Mouse (Mus musculus): ENCODE results near the gene Hs1bp3.

The Hs1bp3 gene

GRCm38 (mm10) chr12:8365905-8366576 is 52.8 kb downstream of the Hs1bp3 start:
- no peak for DNase-seq

GRCm38 (mm10) chr12:8366688-8367087 is 53.5 kb downstream of the Hs1bp3 start:
- DNase-seq = no peak

- DNase-seq = no peak
Measured at GRCm38 (mm10) chr12:8371746-8372510, 58.7 kb downstream of the Hs1bp3 start.

- DNase-seq = no peak
Measured at GRCm38 (mm10) chr12:8372511-8373180, 59.4 kb downstream of the Hs1bp3 start.

- no peak for DNase-seq
Measured at GRCm38 (mm10) chr12:8373741-8374140, 60.5 kb downstream of the Hs1bp3 start.

- DNase-seq = no peak
Measured at GRCm38 (mm10) chr12:8377169-8377568, 63.9 kb downstream of the Hs1bp3 start.

- no peak for DNase-seq
Measured at GRCm38 (mm10) chr12:8377955-8378620, 64.9 kb downstream of the Hs1bp3 start.

GRCm38 (mm10) chr12:8379795-8380521 is 66.7 kb downstream of the Hs1bp3 start:
- DNase-seq = no peak

- no peak for DNase-seq
Measured at GRCm38 (mm10) chr12:8380944-8381343, 67.7 kb downstream of the Hs1bp3 start.

- DNase-seq = no peak
Measured at GRCm38 (mm10) chr12:8381940-8382339, 68.7 kb downstream of the Hs1bp3 start.

- no peak for DNase-seq
Measured at GRCm38 (mm10) chr12:8383822-8384221, 70.6 kb downstream of the Hs1bp3 start.

GRCm38 (mm10) chr12:8386451-8387011 is 73.3 kb downstream of the Hs1bp3 start:
- no peak for DNase-seq

- DNase-seq = no peak
Measured at GRCm38 (mm10) chr12:8387281-8387680, 74.0 kb downstream of the Hs1bp3 start.

- no peak for DNase-seq
Measured at GRCm38 (mm10) chr12:8388529-8389414, 75.5 kb downstream of the Hs1bp3 start.

- DNase-seq = no peak
Measured at GRCm38 (mm10) chr12:8393226-8393625, 80.0 kb downstream of the Hs1bp3 start.
